Mouse (Mus musculus): ENCODE measurements around the gene Rd3. TPM values are rescaled to one million over a fixed set of nuclear protein-coding genes. Genes with fewer than 3 reads are reported as not detected.

The Rd3 gene
- polyA plus RNA-seq, 1 experiment, result 0.52 TPM

- Histone ChIP-seq H3K4me3 (ENCODE audit: insufficient read depth, low read length) (no peak overlapping the region), H3K4me1 (ENCODE audit: control insufficient read depth, insufficient read depth, low read length) (no peaks in the 10 kb centered on the region), H3K27ac (ENCODE audit: insufficient read depth, low read length) (no peak overlapping the region)
- no peak for TF ChIP-seq CTCF (IDR thresholded peaks at IDR 0.05; ENCODE audit: extremely low read depth, insufficient read depth, low read length)
These were observed 19.5 kb downstream of the Rd3 start for GRCm38 (mm10) chr1:191996621-191997185.

GRCm38 (mm10) chr1:191999022-191999421 lies 21.9 kb downstream of the Rd3 start:
- Histone ChIP-seq H3K4me3 (ENCODE audit: insufficient read depth, low read length) (no peak overlapping the region), H3K27ac (ENCODE audit: insufficient read depth, low read length) (no peak overlapping the region), H3K4me1 (ENCODE audit: control insufficient read depth, insufficient read depth, low read length) (no peaks in the 10 kb centered on the region)
- TF ChIP-seq CTCF (IDR thresholded peaks at IDR 0.05; ENCODE audit: extremely low read depth, insufficient read depth, low read length) (no peak), POLR2A (IDR thresholded peaks at IDR 0.05; ENCODE audit: extremely low read depth, insufficient read depth, low read length) (no peak)

Other genes with a start within 250 kb of the Rd3 start
- 0.79 and 1.2 TPM in 2 replicates for gene Nek2, start 155.9 kb upstream of the Rd3 start, polyA plus RNA-seq (2012; rRNA removed)
- 18.5 and 18.6 TPM in 2 replicates for gene Slc30a1, start 70.6 kb upstream of the Rd3 start, polyA plus RNA-seq (2012; rRNA removed)
- 9.5 and 9.6 TPM in 2 replicates for gene Traf5, start 115.2 kb downstream of the Rd3 start, polyA plus RNA-seq (2012; rRNA removed)
- gene Rcor3, start 160.7 kb downstream of the Rd3 start, polyA plus RNA-seq (2012; rRNA removed), result 30.0 and 32.3 TPM in 2 replicates
- 30.9 and 31.3 TPM in 2 replicates for gene Kcnh1, start 213.4 kb downstream of the Rd3 start, polyA plus RNA-seq (2012; rRNA removed)